Mouse (Mus musculus) spleen, postnatal 0 days (tissue): ENCODE results near the gene Nkx2-1. TPM values are rescaled to one million over a fixed set of nuclear protein-coding genes. Genes with fewer than 3 reads are reported as not detected.

Experiments used
- polyA plus RNA-seq: library from polyadenylated mRNA; unstranded; fragments of >200 nt; fragmentation: Nextera tagmentation; extraction: Ambion mirVana; gene quantifications from 2 replicates; pipeline ENCODE4 v1.2.1, GENCODE M21; 2015

Nkx2-1 gene
- not detected in 2 replicates for polyA plus RNA-seq

GRCm38 (mm10) chr12:56536884-56537265 is at the start of gene Nkx2-1:
TSS of gene Nkx2-1 (minus strand) at chr12:56536908.

Other genes starting within 250 kb of the Nkx2-1 start
- gene Mbip, start 191.0 kb downstream of the Nkx2-1 start, polyA plus RNA-seq: 17.8 and 18.9 TPM in 2 replicates
- not detected in 2 replicates for gene Nkx2-9, start 76.4 kb upstream of the Nkx2-1 start, polyA plus RNA-seq
- gene Pax9, start 154.9 kb upstream of the Nkx2-1 start, polyA plus RNA-seq: 0.59 and 0.69 TPM in 2 replicates